Mouse (Mus musculus): ENCODE measurements at regions not wholly inside any gene's neighbourhood (a gene's known extent, or its start where the extent isn't known, plus 50 kb on each side); places are given as distances from the start of the nearest gene placed in this dataset.

DNA sequence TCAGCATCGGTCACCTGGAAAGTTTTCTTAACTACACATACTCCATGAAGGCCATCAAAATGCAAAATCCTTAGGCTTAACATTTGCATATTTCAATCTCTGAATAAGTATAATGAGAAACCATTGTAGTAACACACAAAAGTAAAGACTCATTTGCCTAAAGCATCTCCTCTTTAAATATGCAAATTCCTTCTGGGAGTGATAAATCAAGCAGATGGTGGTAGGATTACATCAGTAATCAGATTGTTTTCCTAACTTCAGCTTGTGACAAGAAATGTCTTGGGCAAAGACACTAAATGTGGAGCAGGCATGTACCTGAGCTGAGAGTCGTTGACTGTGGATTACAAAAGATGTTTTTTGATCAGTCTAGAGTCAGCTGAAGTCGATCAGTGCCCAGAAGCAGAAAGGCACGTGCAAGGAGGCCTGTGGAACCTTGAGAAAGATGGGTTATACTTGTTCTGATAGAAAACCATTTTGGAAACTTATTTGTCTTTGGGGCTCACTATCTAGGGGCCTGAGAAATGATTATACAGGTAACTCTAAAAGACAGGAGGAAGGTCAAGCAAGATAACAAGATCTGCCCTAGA lies 615.5 kb upstream of the A1bg start:
- TF ChIP-seq EP300 (IDR thresholded peaks at IDR 0.05; ENCODE audit: low read depth) = no peak
- no peak for TF ChIP-seq CTCF (IDR thresholded peaks at IDR 0.05; ENCODE audit: low read depth)
- H3K9me3 ChIP-seq (replicated peaks; ENCODE audit: control insufficient read depth, low read length) = no peaks in the 10 kb centered on the region
- ATAC-seq (ENCODE audit: insufficient read depth, low read depth) = no peak
- peaks cover 9% of the 10 kb centered on the region; the same call in 1 of the 2 replicates for H3K4me1 ChIP-seq (ENCODE audit: control insufficient read depth, insufficient read depth)
- DNase-seq (ENCODE audit: low spot score) = no peak
- H3K4me2 ChIP-seq (ENCODE audit: low read depth, low read length) = no peak overlapping the region
- H3K27me3 ChIP-seq (ENCODE audit: control insufficient read depth, insufficient read depth, low read length) = no peaks in the 10 kb centered on the region
- no peak overlapping the region for H3K4me3 ChIP-seq (ENCODE audit: low read depth, low read length)
- H3K36me3 ChIP-seq (replicated peaks; ENCODE audit: control insufficient read depth, insufficient read depth, low read length) = no peaks in the 10 kb centered on the region
- no peak overlapping the region for H3K27ac ChIP-seq (ENCODE audit: low read depth)
- WGBS = 71% methylated on average over 4 of the region's 4 CpGs
- no peak overlapping the region for H3K9ac ChIP-seq (replicated peaks; ENCODE audit: low read depth, low read length)

DNA sequence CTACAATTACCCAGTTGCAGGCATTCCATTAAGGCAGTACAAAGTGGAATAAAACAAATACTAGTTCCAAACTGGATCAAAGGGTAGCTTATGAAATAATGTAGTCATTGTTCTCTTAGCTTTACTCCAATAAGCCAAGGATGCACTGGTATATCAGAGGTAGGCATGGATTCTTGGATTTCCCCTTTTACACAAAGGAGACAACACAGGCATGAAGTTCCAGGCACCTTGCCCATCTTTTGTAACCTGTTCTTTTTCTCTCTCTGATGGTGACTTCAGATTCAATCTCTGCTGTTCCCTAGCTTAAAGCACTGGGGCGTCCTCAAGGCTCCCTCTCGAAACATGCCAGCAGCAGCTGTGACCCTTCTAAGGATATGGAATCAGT lies 613.5 kb upstream of the A1bg start:
- Histone ChIP-seq H3K36me3 (replicated peaks; ENCODE audit: control insufficient read depth, insufficient read depth, low read length) (no peaks in the 10 kb centered on the region), H3K4me3 (ENCODE audit: low read depth, low read length) (no peak overlapping the region), H3K4me1 (ENCODE audit: control insufficient read depth, insufficient read depth) (0 out of 2 replicates have a peak, but pooled peaks cover 4% of the 10 kb centered on the region), H3K4me2 (ENCODE audit: low read depth, low read length) (no peak overlapping the region), H3K27me3 (ENCODE audit: control insufficient read depth, insufficient read depth, low read length) (no peaks in the 10 kb centered on the region), H3K9ac (replicated peaks; ENCODE audit: low read depth, low read length) (no peak overlapping the region), H3K27ac (ENCODE audit: low read depth) (peak overlapping the region; percentile 5; the same call in 1 of the 2 replicates), H3K9me3 (replicated peaks; ENCODE audit: control insufficient read depth, low read length) (no peaks in the 10 kb centered on the region)
- 81% methylated on average over 2 of the region's 2 CpGs for WGBS
- ATAC-seq (ENCODE audit: insufficient read depth, low read depth) = no peak
- no peak for DNase-seq (ENCODE audit: low spot score)
- TF ChIP-seq EP300 (IDR thresholded peaks at IDR 0.05; ENCODE audit: low read depth) = no peak
- TF ChIP-seq CTCF (IDR thresholded peaks at IDR 0.05; ENCODE audit: low read depth) = no peak

DNA sequence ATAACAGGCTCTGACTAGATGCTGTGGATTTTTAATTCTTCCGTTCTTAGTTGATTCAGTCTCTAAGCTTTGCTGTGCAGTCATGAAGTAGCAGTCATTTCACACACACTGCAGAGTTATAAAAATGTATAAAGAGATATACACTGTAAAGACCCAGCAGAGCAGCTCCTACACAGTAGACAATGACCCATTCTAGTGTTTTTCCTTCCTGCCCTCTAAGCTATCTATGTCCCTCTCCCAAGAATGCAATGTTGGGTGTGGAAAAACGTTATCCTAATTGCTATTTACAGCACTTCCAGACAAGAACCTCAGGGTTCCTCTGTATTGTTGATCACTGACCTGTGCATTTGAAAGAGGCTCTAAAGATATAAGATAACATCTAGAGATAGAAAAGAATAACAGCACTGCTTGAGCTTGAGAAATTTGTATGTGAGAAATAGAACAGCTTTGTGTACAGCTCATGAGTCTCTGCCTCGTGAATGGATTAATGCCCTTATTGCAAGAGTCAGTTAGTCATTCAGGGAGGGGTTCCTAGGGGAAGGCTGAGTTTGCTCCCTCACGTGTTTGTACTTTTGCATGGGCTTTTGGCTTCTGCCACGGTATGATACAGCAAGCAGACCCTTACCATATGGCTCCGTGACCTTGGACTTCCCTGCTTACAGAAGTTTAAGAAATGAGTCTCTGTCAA lies 613.0 kb upstream of the A1bg start:
- DNase-seq (ENCODE audit: low spot score) = no peak
- WGBS = 25% methylated on average over 6 of the region's 6 CpGs
- Histone ChIP-seq H3K4me2 (ENCODE audit: low read depth, low read length) (no peak overlapping the region), H3K27me3 (ENCODE audit: control insufficient read depth, insufficient read depth, low read length) (no peaks in the 10 kb centered on the region), H3K27ac (ENCODE audit: low read depth) (peak overlapping the region; percentile 5; the same call in 1 of the 2 replicates), H3K4me1 (ENCODE audit: control insufficient read depth, insufficient read depth) (0 out of 2 replicates have a peak, but pooled peaks cover 4% of the 10 kb centered on the region), H3K9ac (replicated peaks; ENCODE audit: low read depth, low read length) (no peak overlapping the region), H3K36me3 (replicated peaks; ENCODE audit: control insufficient read depth, insufficient read depth, low read length) (no peaks in the 10 kb centered on the region), H3K9me3 (replicated peaks; ENCODE audit: control insufficient read depth, low read length) (no peaks in the 10 kb centered on the region), H3K4me3 (ENCODE audit: low read depth, low read length) (no peak overlapping the region)
- ATAC-seq (ENCODE audit: insufficient read depth, low read depth) = no peak
- TF ChIP-seq EP300 (IDR thresholded peaks at IDR 0.05; ENCODE audit: low read depth) (no peak), CTCF (IDR thresholded peaks at IDR 0.05; ENCODE audit: low read depth) (no peak)

DNA sequence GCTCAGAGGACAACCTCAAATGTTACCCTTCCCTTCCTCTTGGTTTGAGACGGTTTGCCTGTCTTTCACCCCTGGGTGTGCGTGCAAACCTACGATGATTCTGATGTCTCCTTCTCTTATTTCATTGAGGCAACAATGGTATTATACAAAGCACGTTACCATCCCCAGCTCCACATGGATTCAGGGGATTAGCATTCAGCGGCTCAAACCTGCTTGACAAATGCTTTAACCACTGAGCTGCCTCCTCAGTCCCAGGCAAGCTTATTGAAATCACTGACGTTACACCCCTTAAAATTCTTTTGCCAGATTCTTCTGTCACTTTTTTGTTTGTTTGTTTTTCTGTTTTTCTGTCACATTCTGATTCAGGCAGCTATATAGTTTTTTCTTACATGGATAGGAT lies 612.4 kb upstream of the A1bg start:
- no peak overlapping the region for H3K4me2 ChIP-seq (ENCODE audit: low read depth, low read length)
- 0 out of 2 replicates have a peak, but pooled peaks cover 4% of the 10 kb centered on the region for H3K4me1 ChIP-seq (ENCODE audit: control insufficient read depth, insufficient read depth)
- H3K27me3 ChIP-seq (ENCODE audit: control insufficient read depth, insufficient read depth, low read length) = no peaks in the 10 kb centered on the region
- no peaks in the 10 kb centered on the region for H3K9me3 ChIP-seq (replicated peaks; ENCODE audit: control insufficient read depth, low read length)
- no peak for TF ChIP-seq CTCF (IDR thresholded peaks at IDR 0.05; ENCODE audit: low read depth)
- TF ChIP-seq EP300 (IDR thresholded peaks at IDR 0.05; ENCODE audit: low read depth) = no peak
- H3K9ac ChIP-seq (replicated peaks; ENCODE audit: low read depth, low read length) = no peak overlapping the region
- DNase-seq (ENCODE audit: low spot score) (no peak), ATAC-seq (ENCODE audit: insufficient read depth, low read depth) (no peak)
- no peak overlapping the region for H3K27ac ChIP-seq (ENCODE audit: low read depth)
- H3K36me3 ChIP-seq (replicated peaks; ENCODE audit: control insufficient read depth, insufficient read depth, low read length) = no peaks in the 10 kb centered on the region
- H3K4me3 ChIP-seq (ENCODE audit: low read depth, low read length) = no peak overlapping the region
- 60% methylated on average over 6 of the region's 6 CpGs for WGBS

DNA sequence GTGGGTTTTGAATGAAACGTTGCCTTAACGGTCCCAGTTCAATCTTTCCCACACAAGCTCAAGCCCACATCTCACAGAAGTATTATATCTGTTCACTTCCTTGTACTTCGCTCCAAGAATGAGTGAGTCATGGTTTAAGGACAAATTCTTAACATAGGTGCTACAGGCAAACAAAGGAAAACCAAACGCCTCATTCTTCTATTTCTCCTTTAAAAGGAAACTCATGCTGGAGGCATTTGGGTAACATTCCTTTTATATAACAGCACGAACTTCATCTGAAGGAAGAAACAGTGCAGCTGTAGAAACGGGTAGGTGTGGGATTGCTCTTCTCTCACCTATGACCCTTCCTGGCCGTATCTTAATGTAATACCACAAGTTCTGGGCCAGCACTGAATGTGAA lies 610.0 kb upstream of the A1bg start:
- WGBS = 69% methylated on average over 7 of the region's 7 CpGs
- Histone ChIP-seq H3K9ac (replicated peaks; ENCODE audit: low read depth, low read length) (no peak overlapping the region), H3K4me2 (ENCODE audit: low read depth, low read length) (no peak overlapping the region), H3K4me1 (ENCODE audit: control insufficient read depth, insufficient read depth) (0 out of 2 replicates have a peak, but pooled peaks cover 4% of the 10 kb centered on the region), H3K9me3 (replicated peaks; ENCODE audit: control insufficient read depth, low read length) (no peaks in the 10 kb centered on the region), H3K27me3 (ENCODE audit: control insufficient read depth, insufficient read depth, low read length) (no peaks in the 10 kb centered on the region), H3K27ac (ENCODE audit: low read depth) (no peak overlapping the region), H3K36me3 (replicated peaks; ENCODE audit: control insufficient read depth, insufficient read depth, low read length) (no peaks in the 10 kb centered on the region), H3K4me3 (ENCODE audit: low read depth, low read length) (no peak overlapping the region)
- TF ChIP-seq EP300 (IDR thresholded peaks at IDR 0.05; ENCODE audit: low read depth) (no peak), CTCF (IDR thresholded peaks at IDR 0.05; ENCODE audit: low read depth) (no peak)
- DNase-seq (ENCODE audit: low spot score) (no peak), ATAC-seq (ENCODE audit: insufficient read depth, low read depth) (no peak)

Measured in heart, postnatal 0 days (tissue).